Mouse (Mus musculus) T-helper 17 cell (primary cell): ENCODE measurements at regions not wholly inside any gene's neighbourhood (a gene's known extent, or its start where the extent isn't known, plus 50 kb on each side); places are given as distances from the start of the nearest gene placed in this dataset.
"Not testable (repeated sequence)": the region's sequence is repeated elsewhere in the genome, so short reads cannot be mapped to it uniquely, and the experiment has no call there.

ENCODE experiments used
- in situ Hi-C, 2 experiments: fragments of 300-600 bp; cut with MboI, MseI; formaldehyde crosslinking; loops; 1 replicate in 1 of 2; 2 replicates in 1 of 2; pipeline ENCODE4 v1.15.1; 2025; ENCODE audit warnings: high pct_unique_total_duplicates in 2 of 2

- in situ Hi-C loops: loop anchor here (5.0 kb wide), 1 partner anchor 219 kb away; no protein-coding TSS in a partner anchor
These were observed 51.4 kb upstream of the Dlx2 start for GRCm38 (mm10) chr2:71597956-71598355.

GRCm38 (mm10) chr2:71598368-71598767 lies 51.8 kb upstream of the Dlx2 start:
- in situ Hi-C loops: loop anchor here (5.0 kb wide), 1 partner anchor 219 kb away; no protein-coding TSS in a partner anchor

- in situ Hi-C loops: loop anchor here (5.0 kb wide), 1 partner anchor 219 kb away; no protein-coding TSS in a partner anchor
These were observed 52.2 kb upstream of the Dlx2 start for GRCm38 (mm10) chr2:71598778-71599177.

GRCm38 (mm10) chr2:71600213-71600612 lies 53.7 kb upstream of the Dlx2 start:
- in situ Hi-C loops: no loop called here

GRCm38 (mm10) chr2:71600999-71601398 lies 54.4 kb upstream of the Dlx2 start:
- in situ Hi-C loops: no loop called here

- in situ Hi-C loops: not testable (repeated sequence)
These were observed 57.2 kb upstream of the Dlx2 start for GRCm38 (mm10) chr2:71603796-71604195.

GRCm38 (mm10) chr2:71605606-71606005 lies 59.1 kb upstream of the Dlx2 start:
- in situ Hi-C loops: no loop called here

GRCm38 (mm10) chr2:71607087-71607502 lies 60.5 kb upstream of the Dlx2 start:
- in situ Hi-C loops: no loop called here

GRCm38 (mm10) chr2:71613216-71613615 lies 66.7 kb upstream of the Dlx2 start:
- in situ Hi-C loops: loop anchor here in 1 of 2 experiments (5.0 kb wide), 1 partner anchor 44 kb away; no protein-coding TSS in a partner anchor

GRCm38 (mm10) chr2:71616526-71616925 lies 70.0 kb upstream of the Dlx2 start:
- in situ Hi-C loops: no loop called here

GRCm38 (mm10) chr2:71621458-71621857 lies 74.9 kb upstream of the Dlx2 start:
- in situ Hi-C loops: no loop called here

GRCm38 (mm10) chr2:71622532-71623099 lies 76.1 kb upstream of the Dlx2 start:
- in situ Hi-C loops: no loop called here

GRCm38 (mm10) chr2:71623134-71623533 lies 76.6 kb upstream of the Dlx2 start:
- in situ Hi-C loops: no loop called here

GRCm38 (mm10) chr2:71625298-71625902 lies 78.8 kb upstream of the Dlx2 start:
- in situ Hi-C loops: no loop called here

GRCm38 (mm10) chr2:71626404-71626803 lies 79.8 kb upstream of the Dlx2 start:
- in situ Hi-C loops: no loop called here

GRCm38 (mm10) chr2:71627097-71627755 lies 80.7 kb upstream of the Dlx2 start:
- in situ Hi-C loops: no loop called here

GRCm38 (mm10) chr2:71628821-71629220 lies 82.3 kb upstream of the Dlx2 start:
- in situ Hi-C loops: no loop called here

GRCm38 (mm10) chr2:71629301-71630142 lies 83.0 kb upstream of the Dlx2 start:
- in situ Hi-C loops: no loop called here

- in situ Hi-C loops: no loop called here
These were observed 83.5 kb upstream of the Dlx2 start for GRCm38 (mm10) chr2:71630143-71630463.

GRCm38 (mm10) chr2:71633471-71633870 lies 86.9 kb upstream of the Dlx2 start:
- in situ Hi-C loops: no loop called here

- in situ Hi-C loops: no loop called here
These were observed 87.9 kb upstream of the Dlx2 start for GRCm38 (mm10) chr2:71634471-71634870.

- in situ Hi-C loops: no loop called here
These were observed 89.6 kb upstream of the Dlx2 start for GRCm38 (mm10) chr2:71636134-71636533.
